Mouse (Mus musculus) natural killer cell, adult 2 months (primary cell): ENCODE results near the gene Ccdc82.
A peak's percentile ranks its signal among the peaks of the same experiment; 100 is the strongest.

ENCODE experiments used
- DNase-seq, 2 experiments: peaks; one replicate each; pipeline ENCODE4 v3.0.0; 2022; ENCODE audit warnings: low spot score in 2 of 2

Ccdc82 gene

DNA sequence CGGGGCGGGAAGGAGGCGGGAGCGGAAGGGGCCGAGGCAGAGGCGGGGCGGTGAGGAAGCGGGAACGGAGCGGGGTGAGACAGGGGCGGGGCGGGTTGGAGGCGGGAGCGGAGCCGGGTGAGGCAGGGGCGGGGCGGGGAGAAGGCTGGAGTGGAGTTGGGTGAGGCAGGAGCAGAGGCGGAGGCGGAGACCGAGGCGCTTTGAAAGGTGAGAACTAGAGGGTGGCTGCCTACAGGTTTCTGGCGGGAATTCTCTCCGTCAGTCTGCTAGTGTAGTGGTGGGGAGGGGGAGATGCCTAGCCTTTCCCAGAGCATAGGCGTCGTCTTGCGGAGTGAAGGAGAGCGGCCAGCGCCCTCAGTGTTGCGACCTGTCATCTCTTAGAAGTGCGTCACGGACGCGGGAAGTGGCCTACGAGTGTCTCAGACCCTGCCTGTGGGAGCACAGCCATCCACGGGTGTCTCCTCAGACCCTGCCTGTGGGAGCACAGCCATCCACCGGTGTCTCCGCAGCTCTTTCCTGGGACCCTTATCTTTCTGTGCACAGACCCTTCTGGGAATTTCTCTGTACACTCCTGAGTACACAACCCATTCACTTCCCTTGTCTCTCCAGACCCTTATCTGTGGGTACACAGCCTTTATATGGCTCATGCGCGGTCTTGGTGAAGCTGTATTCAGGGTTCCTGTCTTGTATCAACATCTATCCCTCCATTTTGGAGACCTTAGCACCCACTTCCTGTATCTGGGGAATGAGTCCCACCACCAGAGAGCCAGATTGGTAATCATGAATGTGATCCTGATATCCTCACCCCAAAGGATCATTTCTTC is at the start of gene Ccdc82:
Gene Ccdc82, plus strand, starts transcription at position 141 of the 824 bp plus-strand sequence.
- DNase-seq = peak; percentile 79 to 85

GRCm38 (mm10) chr9:13200079-13200478 is 46.7 kb upstream of the Ccdc82 start:
- no peak for DNase-seq

DNA sequence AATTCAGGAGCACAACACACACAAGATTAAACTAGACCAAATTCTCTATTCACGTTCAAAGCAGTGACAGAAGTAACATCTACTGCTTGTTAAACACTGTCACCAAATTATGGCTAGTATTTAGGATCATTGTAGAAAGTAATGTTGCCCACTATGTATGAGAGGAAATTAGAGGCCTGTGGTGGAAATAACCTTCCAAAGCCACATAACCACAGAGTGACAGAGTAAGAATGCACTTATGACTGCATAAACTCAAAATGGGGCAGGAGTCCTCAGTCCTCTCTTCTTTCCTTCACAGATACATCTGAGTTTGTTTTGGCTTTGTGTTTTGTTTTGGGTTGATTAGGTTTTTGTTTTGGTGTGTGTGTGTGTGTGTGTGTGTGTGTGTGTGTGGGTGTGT is 43.6 kb upstream of the Ccdc82 start:
- peak in 1 of 2 experiments; percentile 4 for DNase-seq

DNA sequence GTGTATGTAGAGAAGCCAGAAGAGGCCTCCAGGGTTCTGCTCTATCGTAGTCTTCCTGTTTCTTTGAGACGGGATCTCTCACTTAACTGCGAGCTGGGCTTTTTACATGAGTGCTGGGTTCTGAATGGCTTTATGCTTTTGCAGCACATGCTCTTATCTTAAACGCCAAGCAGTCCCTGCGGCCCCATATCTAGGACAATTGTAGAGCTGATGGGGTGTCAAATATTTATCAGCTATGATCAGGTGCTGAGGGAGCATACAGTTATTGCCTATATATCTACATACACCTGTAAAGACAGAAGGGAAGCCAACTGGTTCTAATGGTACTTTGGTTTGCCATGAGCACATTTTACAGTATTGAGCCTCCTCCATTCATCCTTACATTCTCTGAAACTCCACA is 43.1 kb upstream of the Ccdc82 start:
- DNase-seq = no peak

GRCm38 (mm10) chr9:13206369-13206768 is 40.4 kb upstream of the Ccdc82 start:
- no peak for DNase-seq

DNA sequence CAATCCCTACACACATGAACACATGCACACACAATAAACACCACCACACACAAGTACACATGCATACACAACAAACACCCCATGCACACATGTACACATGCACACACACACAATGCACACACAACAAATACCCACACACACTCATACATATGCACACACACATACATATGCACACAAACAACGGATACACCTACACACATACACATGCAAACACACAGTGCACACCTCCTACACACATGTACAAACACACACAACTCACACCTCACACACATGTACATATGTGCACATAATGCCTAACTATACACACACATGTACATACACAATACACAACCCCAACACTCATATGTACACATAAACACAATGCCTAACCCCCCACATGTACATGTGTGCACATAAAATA is 20.9 kb upstream of the Ccdc82 start:
- DNase-seq = no peak

DNA sequence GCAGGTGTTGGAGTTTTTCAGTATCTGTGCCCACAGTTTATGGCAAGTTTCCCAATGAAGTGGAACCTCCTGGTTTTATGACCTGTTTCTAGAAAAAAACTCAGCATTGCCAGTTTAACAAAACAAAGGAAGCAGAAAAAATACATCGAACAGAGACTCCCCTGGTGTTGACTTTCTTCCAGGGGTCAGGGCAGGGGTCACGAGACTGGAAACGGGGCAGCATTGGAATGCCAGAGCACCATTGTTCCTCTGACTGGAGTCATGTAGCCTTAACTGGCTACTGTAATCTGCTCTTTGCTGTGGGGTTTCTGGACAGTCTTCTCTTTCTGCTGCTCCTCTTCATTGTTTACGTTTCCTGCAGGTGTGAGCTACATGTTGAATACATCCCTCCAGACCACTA is 16.2 kb upstream of the Ccdc82 start:
- no peak for DNase-seq

DNA sequence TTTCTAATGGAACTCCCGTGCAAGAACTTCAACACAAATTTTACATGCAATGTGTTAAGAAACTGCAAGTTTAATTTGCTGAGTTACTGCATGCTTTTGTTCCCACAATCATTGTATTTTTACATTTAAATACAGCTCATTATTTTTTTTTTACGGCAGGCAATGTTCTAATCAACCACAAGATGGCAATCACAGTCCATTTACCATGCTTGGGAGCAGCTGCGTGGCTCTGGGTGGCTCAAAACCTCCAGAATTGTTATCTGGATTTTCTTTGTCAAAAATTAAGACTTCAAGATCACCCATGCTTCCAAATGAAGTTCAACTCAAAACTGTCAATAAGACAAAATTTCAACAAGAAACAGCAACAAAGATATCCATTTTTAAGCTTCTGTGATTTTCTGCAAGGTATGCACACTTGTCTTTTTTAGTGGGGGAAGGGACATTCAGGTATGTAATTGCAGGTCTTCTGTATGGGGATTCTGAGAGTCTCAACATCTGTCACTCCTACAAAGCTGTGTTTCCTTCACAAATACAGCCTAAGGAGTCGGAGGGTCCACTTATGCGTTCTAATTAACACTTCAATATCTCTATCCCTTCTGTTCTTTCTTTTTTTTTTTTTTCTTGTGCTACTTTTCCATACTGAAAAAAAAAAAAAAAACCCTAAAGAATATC is 15.1 kb upstream of the Ccdc82 start:
- no peak for DNase-seq

- no peak for DNase-seq
These were observed 4.4 kb upstream of the Ccdc82 start for GRCm38 (mm10) chr9:13242321-13242720.

GRCm38 (mm10) chr9:13245481-13245880 is 1.3 kb upstream of the Ccdc82 start, which contains the start of gene Jrkl:
Gene Jrkl (minus strand): TSS chr9:13245829.
- peak; percentile 31 to 36 for DNase-seq

DNA sequence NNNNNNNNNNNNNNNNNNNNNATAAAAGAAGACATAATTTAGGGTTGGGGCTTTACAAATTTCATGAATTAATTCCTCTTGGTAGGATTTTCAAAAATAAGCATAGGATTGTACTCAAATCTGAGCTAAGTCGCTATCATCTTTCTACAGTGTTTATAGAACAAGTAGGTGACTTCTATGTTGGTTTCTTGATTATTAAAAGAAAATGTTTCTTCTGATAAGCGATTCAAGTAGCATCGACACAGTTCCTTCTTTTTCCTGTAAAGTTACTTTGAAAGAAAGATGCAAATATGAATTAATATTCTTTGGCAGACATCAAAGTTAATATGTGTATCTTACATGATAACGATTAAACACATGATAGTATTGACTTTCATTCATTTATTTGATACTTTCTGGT is 1.3 kb downstream of the Ccdc82 start:
- DNase-seq = no peak

DNA sequence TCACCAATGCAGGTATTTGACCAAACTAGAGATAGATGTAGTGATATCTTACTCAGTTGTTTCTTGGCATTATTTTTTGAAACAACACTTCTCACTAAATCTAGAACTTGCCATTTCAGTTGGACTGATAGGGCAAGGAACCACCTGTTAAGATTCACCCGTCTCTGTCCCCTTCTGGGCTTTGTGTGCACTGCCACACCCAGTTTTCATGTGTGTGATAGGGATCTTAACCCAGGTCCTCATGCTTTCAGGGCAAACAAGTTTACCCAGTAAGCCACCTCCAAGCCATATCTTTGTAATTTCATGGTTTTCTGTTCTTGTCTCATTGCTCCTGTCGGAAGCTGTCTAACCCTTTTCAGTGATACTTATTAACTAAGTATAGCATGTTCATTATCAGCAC is 4.5 kb downstream of the Ccdc82 start:
- DNase-seq = no peak

GRCm38 (mm10) chr9:13256726-13257125 is 10.0 kb downstream of the Ccdc82 start:
- DNase-seq = no peak

DNA sequence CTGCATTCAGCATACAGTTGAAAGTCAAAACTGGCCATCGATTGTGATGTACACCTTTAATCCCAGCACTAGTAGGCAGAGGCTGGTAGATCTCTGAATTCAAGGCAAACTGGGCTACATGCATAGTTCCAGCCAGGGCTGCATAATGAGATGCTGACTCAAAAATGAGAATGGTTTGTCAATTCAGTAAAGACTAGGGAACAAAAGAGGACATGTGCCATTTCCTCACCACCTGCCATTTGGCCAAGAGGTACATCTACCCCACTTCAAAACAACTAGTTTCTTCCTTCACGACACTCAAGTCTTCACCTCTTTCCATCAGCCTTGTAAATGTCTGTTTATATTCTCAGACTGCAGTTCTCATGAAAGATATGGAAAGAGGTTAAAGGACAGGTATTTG is 11.4 kb downstream of the Ccdc82 start:
- DNase-seq = no peak

GRCm38 (mm10) chr9:13260980-13261379 is 14.2 kb downstream of the Ccdc82 start:
- no peak for DNase-seq

DNA sequence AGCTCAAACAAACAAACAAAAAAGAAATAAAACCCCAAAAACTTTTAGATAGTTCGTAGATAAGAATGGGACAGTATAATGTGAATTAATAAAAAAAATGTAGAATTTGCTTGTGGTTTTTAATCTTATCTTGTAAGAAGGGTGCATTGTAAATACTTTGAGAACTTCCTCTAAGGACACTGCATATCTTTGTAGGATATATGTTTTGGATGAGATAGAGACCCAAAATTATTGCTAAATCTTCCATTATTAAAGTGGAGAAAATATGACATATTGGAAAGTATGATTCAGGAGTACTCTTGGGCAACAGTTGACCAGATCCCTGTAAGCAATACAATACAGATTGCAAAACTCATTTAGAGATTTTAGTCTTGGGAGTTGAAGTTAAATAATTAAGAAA is 26.5 kb downstream of the Ccdc82 start:
- no peak for DNase-seq

DNA sequence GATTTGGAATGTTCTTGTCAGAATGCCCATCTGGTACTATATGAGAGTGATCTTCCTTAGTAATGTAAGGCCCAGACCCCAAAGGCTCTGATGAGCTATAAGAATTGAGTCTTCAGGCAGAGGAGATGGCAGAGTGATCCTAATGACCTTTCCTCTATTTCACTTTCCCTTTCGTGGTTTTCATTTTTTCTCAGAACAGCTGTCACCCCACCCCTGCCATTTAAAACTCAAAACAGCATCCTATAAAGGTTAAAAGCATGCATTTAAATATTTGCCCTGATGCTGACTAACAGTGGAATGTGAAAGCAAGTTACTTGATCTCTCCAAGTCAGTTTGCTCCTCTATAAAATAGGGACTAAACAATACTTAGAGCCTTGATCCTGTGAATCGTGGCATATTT is 40.7 kb downstream of the Ccdc82 start:
- no peak for DNase-seq

- DNase-seq = peak; percentile 79 to 86
These were observed 49.7 kb downstream of the Ccdc82 start for GRCm38 (mm10) chr9:13296274-13297121.

DNA sequence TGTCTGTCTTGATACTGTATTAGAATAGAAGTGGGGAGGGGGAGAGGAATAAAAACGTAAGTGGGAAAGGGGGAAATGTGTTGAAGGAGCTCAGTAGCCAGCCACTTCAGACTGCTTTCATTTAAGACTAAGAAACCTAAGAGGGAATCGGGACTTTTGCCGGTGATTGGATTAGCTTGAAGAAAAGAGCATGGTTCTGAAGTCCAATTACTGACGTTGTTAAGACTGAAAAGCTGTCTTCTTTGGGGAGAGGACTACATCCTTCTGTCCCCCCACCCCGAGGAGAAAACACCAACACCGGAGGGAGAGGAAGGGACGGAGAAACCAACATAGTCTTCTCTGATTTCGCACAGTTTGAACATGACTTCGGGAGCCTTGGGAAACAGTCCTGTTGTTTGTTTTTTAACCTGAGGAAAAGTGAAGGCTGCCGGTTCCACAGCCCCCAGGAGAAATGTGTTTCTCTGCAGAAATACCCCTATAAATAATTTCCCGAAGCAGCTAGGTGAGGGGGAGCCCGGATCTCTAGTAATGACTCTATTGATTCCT is 50.4 kb downstream of the Ccdc82 start:
- DNase-seq = no peak

DNA sequence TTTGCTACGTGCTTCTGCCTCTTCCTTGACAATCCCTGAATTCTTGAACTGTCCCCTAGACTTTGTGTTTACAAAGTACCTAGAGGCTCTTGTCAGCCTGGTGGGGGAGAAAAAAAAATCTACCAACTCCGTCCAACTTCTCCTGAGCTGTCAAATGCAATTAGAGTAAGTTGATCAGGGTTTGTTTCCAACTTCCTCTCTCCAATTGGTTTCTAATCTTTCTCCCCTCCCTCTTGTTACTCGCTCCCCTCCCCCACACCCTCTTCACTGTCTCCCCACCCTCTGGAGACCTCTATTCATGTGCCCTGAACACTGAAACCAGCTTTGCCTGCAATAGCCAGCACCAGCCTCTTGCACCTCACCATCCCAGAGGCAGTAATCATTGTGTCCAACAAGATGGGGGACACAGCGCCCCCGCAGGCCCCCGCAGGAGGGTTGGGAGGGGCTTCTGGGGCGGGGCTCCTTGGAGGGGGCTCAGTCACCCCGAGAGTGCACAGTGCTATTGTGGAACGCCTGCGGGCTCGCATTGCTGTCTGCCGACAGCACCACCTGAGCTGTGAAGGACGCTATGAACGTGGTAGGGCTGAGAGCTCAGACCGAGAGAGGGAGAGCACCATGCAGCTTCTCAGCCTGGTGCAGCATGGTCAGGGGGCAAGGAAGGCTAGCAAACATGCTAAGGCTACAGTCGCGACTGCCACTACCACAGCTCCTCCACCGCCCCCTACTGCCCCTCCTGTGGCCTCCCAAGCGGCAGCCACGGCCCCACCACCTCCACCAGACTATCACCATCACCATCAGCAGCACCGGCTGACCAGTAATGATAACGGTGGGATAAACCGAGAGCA is 51.1 kb downstream of the Ccdc82 start, which contains the start of gene Maml2:
Gene Maml2, plus strand, starts transcription at position 290 of the 845 bp plus-strand sequence.
- peak; percentile 66 to 69 for DNase-seq

- DNase-seq = no peak
These were observed 51.7 kb downstream of the Ccdc82 start for GRCm38 (mm10) chr9:13298513-13298878.
